Mouse (Mus musculus) lung, adult 2 months (tissue): ENCODE results near the gene Pold4. TPM values are rescaled to one million over a fixed set of nuclear protein-coding genes. Genes with fewer than 3 reads are reported as not detected.
A peak's percentile ranks its signal among the peaks of the same experiment; 100 is the strongest.

Source experiments
- DNase-seq: peaks from one replicate; pipeline ENCODE4 v3.0.0; 2022
- H3K4me1 ChIP-seq: fragments of 200-500 bp; 2 replicates; pipeline ENCODE4 v1.6.1; 2011; ENCODE audit warnings: low read length; ENCODE audit not compliant: control insufficient read depth, insufficient read depth
- H3K4me3 ChIP-seq: fragments of 200-500 bp; replicated peaks from 2 replicates; pipeline ENCODE3; 2011; ENCODE audit warnings: low read depth, mild to moderate bottlenecking, control low read depth, low read length; ENCODE audit errors: extremely low read depth
- CTCF ChIP-seq: fragments of 200-500 bp; IDR thresholded peaks from 2 replicates; pipeline ENCODE4 v1.5.1; 2011; ENCODE audit warnings: mild to moderate bottlenecking, low read length, control low read depth; ENCODE audit not compliant: insufficient read depth
- POLR2A ChIP-seq: fragments of 200-500 bp; IDR thresholded peaks from 2 replicates; pipeline ENCODE4 v1.6.1; 2011; ENCODE audit warnings: low read depth, mild to moderate bottlenecking, control low read depth, low read length, borderline replicate concordance; ENCODE audit errors: extremely low read depth
- WGBS: fragments of 180-500 bp; shearing (Covaris S2); methylation state at CpG from one replicate; pipeline ENCODE4 v1.1.7; 2018; 5-methylcytosine and 5-hydroxymethylcytosine counted together
- polyA plus RNA-seq: library from polyadenylated mRNA; depleted of rRNA; stranded (reverse); fragments of >200 nt; gene quantifications from 2 replicates; pipeline ENCODE4 v1.2.3, GENCODE M21; 2012; rRNA removed

The Pold4 gene
- polyA plus RNA-seq, 1 experiment: 112 TPM

DNA sequence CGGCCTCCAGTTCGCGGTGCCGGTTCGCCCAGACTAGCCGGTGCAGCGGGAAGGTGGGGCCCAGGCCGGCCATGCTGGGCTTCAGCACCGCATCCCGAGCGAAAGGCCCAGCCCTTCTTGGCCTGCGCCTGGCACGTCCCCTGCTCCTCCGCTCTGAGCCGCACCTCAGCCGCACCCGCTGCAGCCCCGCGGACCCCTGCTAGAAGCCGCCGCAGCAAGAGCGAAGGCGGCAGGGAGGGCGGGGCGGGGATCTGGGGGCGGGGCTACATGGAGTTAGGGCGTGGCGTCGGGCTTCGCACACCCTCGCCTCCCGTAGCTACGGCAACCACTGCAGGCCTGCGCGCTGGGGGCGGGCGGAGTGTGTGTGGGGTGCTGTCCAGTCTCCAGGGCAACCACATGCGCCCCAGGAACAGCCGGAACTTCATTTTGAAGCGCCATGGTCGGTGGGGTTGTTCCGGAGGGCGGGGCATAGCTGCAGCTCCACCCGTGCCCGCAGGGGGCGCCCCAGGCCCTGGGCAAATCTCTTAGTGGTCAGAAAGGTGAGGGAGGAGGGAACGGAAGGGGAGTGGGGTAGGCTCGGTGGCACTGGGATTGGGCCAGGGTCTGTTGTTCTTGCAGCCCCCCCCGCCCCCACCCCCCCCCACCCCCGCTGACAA is 51.3 kb downstream of the Pold4 start, which contains the start of gene Ankrd13d:
Gene Ankrd13d (minus strand): TSS at position 240 of the 656 bp plus-strand sequence.
- under 1% methylated on average over 42 of the region's 50 CpGs for WGBS
- Histone ChIP-seq H3K4me1 (peaks cover 3% of the 10 kb centered on the region; the same call in 1 of the 2 replicates), H3K4me3 (peak within 1 kb of the TSS; percentile 85)
- DNase-seq: peak; percentile 85
- TF ChIP-seq CTCF (peak; percentile 64), POLR2A (no peak)

Other genes starting within 250 kb of the Pold4 start
- gene Acy3, start 245.3 kb upstream of the Pold4 start, polyA plus RNA-seq: 27.7 and 29.8 TPM in 2 replicates
- gene Tbx10, start 239.1 kb upstream of the Pold4 start, polyA plus RNA-seq: 0.06 TPM in 1 of 2 replicates, not detected in the other
- gene Nudt8, start 231.3 kb upstream of the Pold4 start, polyA plus RNA-seq: 7.6 and 13.3 TPM in 2 replicates
- 1.7 and 1.8 TPM in 2 replicates for gene Gm49405, start 231.3 kb upstream of the Pold4 start, polyA plus RNA-seq
- gene Doc2g, start 228.6 kb upstream of the Pold4 start, polyA plus RNA-seq: 12.6 and 18.0 TPM in 2 replicates
- gene Ndufv1, start 219.1 kb upstream of the Pold4 start, polyA plus RNA-seq: 99.4 and 127 TPM in 2 replicates
- 480 and 656 TPM in 2 replicates for gene Gstp1, start 193.9 kb upstream of the Pold4 start, polyA plus RNA-seq
- gene Gstp2, start 185.9 kb upstream of the Pold4 start, polyA plus RNA-seq: 47.4 and 87.8 TPM in 2 replicates
- gene Gstp3, start 172.3 kb upstream of the Pold4 start, polyA plus RNA-seq: 14.4 and 15.9 TPM in 2 replicates
- 0.86 and 0.91 TPM in 2 replicates for gene Cabp2, start 150.3 kb upstream of the Pold4 start, polyA plus RNA-seq
- gene Cdk2ap2, start 134.7 kb upstream of the Pold4 start, polyA plus RNA-seq: 200 and 245 TPM in 2 replicates
- 152 and 163 TPM in 2 replicates for gene Pitpnm1, start 131.9 kb upstream of the Pold4 start, polyA plus RNA-seq
- 108 and 123 TPM in 2 replicates for gene Aip, start 106.0 kb upstream of the Pold4 start, polyA plus RNA-seq
- 0.05 and 0.08 TPM in 2 replicates for gene Gpr152, start 92.1 kb upstream of the Pold4 start, polyA plus RNA-seq
- 0.08 TPM in 1 of 2 replicates, not detected in the other for gene Cabp4, start 87.9 kb upstream of the Pold4 start, polyA plus RNA-seq
- 260 and 262 TPM in 2 replicates for gene Coro1b, start 83.3 kb upstream of the Pold4 start, polyA plus RNA-seq
- gene Ptprcap, start 78.3 kb upstream of the Pold4 start, polyA plus RNA-seq: 55.0 and 75.4 TPM in 2 replicates
- gene Rps6kb2, start 68.5 kb upstream of the Pold4 start, polyA plus RNA-seq: 35.2 and 51.2 TPM in 2 replicates
- gene Carns1, start 56.4 kb upstream of the Pold4 start, polyA plus RNA-seq: 7.9 and 14.4 TPM in 2 replicates
- 23.6 and 24.2 TPM in 2 replicates for gene Tbc1d10c, start 40.6 kb upstream of the Pold4 start, polyA plus RNA-seq
- gene Ppp1ca, start 39.8 kb upstream of the Pold4 start, polyA plus RNA-seq: 373 and 384 TPM in 2 replicates
- 32.3 and 36.9 TPM in 2 replicates for gene Rad9a, start 30.2 kb upstream of the Pold4 start, polyA plus RNA-seq
- gene Clcf1, start 17.7 kb upstream of the Pold4 start, polyA plus RNA-seq: 34.0 and 42.0 TPM in 2 replicates
- not detected in 2 replicates for gene AC109138.7, start 17.5 kb upstream of the Pold4 start, polyA plus RNA-seq
- 82.3 and 98.0 TPM in 2 replicates for gene Ssh3, start 37.3 kb downstream of the Pold4 start, polyA plus RNA-seq
- gene Ankrd13d, start 51.2 kb downstream of the Pold4 start, polyA plus RNA-seq: 7.3 and 8.4 TPM in 2 replicates
- gene Grk2, start 74.3 kb downstream of the Pold4 start, polyA plus RNA-seq: 110 and 120 TPM in 2 replicates
- gene Kdm2a, start 166.4 kb downstream of the Pold4 start, polyA plus RNA-seq: 71.0 and 80.8 TPM in 2 replicates
- 11.4 and 17.5 TPM in 2 replicates for gene Rhod, start 207.5 kb downstream of the Pold4 start, polyA plus RNA-seq
- gene Syt12, start 245.5 kb downstream of the Pold4 start, polyA plus RNA-seq: 0.82 and 2.3 TPM in 2 replicates